Mouse (Mus musculus) hindbrain, postnatal 0 days (tissue): ENCODE data around the gene Dmbt1. TPM values are rescaled to one million over a fixed set of nuclear protein-coding genes. Genes with fewer than 3 reads are reported as not detected.

Experiments used
- ATAC-seq: fragments of 200-750 bp; cut with Nextera tagmentation; 2 replicates; pipeline ENCODE4 v1.8.0; 2017; ENCODE audit warnings: mild to moderate bottlenecking, moderate TSS enrichment, moderate library complexity
- DNase-seq: peaks from one replicate; pipeline ENCODE4 v3.0.0-alpha.2; 2015; ENCODE audit warnings: low spot score
- H3K27ac ChIP-seq: fragments of 300-500 bp; sonication (generic); 2 replicates; pipeline ENCODE4 v1.5.1; 2014; ENCODE audit warnings: mild to moderate bottlenecking
- H3K27me3 ChIP-seq: fragments of 300-500 bp; sonication (generic); 2 replicates; pipeline ENCODE4 v1.6.1; 2014; ENCODE audit warnings: low read length, mixed read lengths; ENCODE audit not compliant: insufficient read depth
- H3K36me3 ChIP-seq: fragments of 300-500 bp; sonication (generic); 2 replicates; pipeline ENCODE4 v1.6.1; 2014; ENCODE audit warnings: low read length, mixed read lengths; ENCODE audit not compliant: insufficient read depth
- H3K4me1 ChIP-seq: fragments of 300-500 bp; sonication (generic); 2 replicates; pipeline ENCODE4 v1.6.1; 2014; ENCODE audit warnings: antibody characterized with exemption, low read length, mixed read lengths; ENCODE audit not compliant: insufficient read depth
- H3K4me2 ChIP-seq: fragments of 300-500 bp; sonication (generic); 2 replicates; pipeline ENCODE4 v1.6.1; 2014; ENCODE audit warnings: low read depth, mild to moderate bottlenecking, low read length, moderate library complexity, mixed read lengths
- H3K4me3 ChIP-seq: fragments of 300-500 bp; sonication (generic); 2 replicates; pipeline ENCODE4 v1.5.1; 2014; ENCODE audit warnings: low read length
- H3K9ac ChIP-seq: fragments of 300-500 bp; sonication (generic); replicated peaks from 2 replicates; pipeline ENCODE4 v1.6.1; 2014; ENCODE audit warnings: mild to moderate bottlenecking, low read length, moderate library complexity, mixed read lengths
- H3K9me3 ChIP-seq: fragments of 300-500 bp; sonication (generic); 2 replicates; pipeline ENCODE4 v1.6.1; 2016; ENCODE audit warnings: low read length, mixed read lengths
- CTCF ChIP-seq: IDR thresholded peaks from 2 replicates; pipeline ENCODE4 v1.5.1; 2016; ENCODE audit warnings: antibody characterized with exemption, control low read depth, low read depth
- WGBS: fragments of 180-500 bp; shearing (Covaris S2); extraction: QIAGEN DNeasy Blood & Tissue Kit; methylation state at CpG from one replicate; pipeline ENCODE4 v1.1.7; 2014; 5-methylcytosine and 5-hydroxymethylcytosine counted together
- polyA plus RNA-seq: library from polyadenylated mRNA; unstranded; fragments of >200 nt; fragmentation: Nextera tagmentation; extraction: Ambion mirVana; gene quantifications from 2 replicates; pipeline ENCODE4 v1.2.1, GENCODE M21; 2015
- total RNA-seq: library from RNA; depleted of rRNA; stranded (reverse); fragments of >200 nt; gene quantifications from 2 replicates; pipeline ENCODE4 v1.2.3, GENCODE M21; 2014

Dmbt1 gene
- total and polyA plus RNA-seq, 2 experiments from 2014 or later: not detected

- WGBS: 53% methylated on average over 3 of the region's 3 CpGs
- ATAC-seq (no peak), DNase-seq (no peak)
- H3K9ac ChIP-seq: no peak overlapping the region
- no peak overlapping the region for H3K4me3 ChIP-seq
- H3K27ac ChIP-seq: no peak overlapping the region
- H3K9me3 ChIP-seq: no peaks in the 10 kb centered on the region
- TF ChIP-seq CTCF: no peak
- H3K27me3 ChIP-seq: no peaks in the 10 kb centered on the region
- H3K36me3 ChIP-seq: no peaks in the 10 kb centered on the region
- H3K4me2 ChIP-seq: no peak overlapping the region
- no peaks in the 10 kb centered on the region for H3K4me1 ChIP-seq
Measured at GRCm38 (mm10) chr7:130989371-130989770, 42.5 kb upstream of the Dmbt1 start.

GRCm38 (mm10) chr7:130991174-130991789 is 40.6 kb upstream of the Dmbt1 start:
- Histone ChIP-seq H3K27me3 (no peaks in the 10 kb centered on the region), H3K27ac (no peak overlapping the region), H3K4me3 (no peak overlapping the region), H3K9ac (no peak overlapping the region), H3K36me3 (no peaks in the 10 kb centered on the region), H3K4me2 (no peak overlapping the region), H3K4me1 (no peaks in the 10 kb centered on the region), H3K9me3 (0 out of 2 replicates have a peak, but pooled peaks cover 3% of the 10 kb centered on the region)
- ATAC-seq: no peak
- DNase-seq: no peak
- TF ChIP-seq CTCF: no peak
- WGBS: 89% methylated on average over 13 of the region's 13 CpGs

- WGBS: 50% methylated on average over 8 of the region's 8 CpGs
- H3K27ac ChIP-seq: no peak overlapping the region
- DNase-seq (peak; percentile 67), ATAC-seq (no peak)
- TF ChIP-seq CTCF: peak; percentile 79
- H3K4me2 ChIP-seq: no peak overlapping the region
- no peaks in the 10 kb centered on the region for H3K27me3 ChIP-seq
- no peak overlapping the region for H3K4me3 ChIP-seq
- no peaks in the 10 kb centered on the region for H3K4me1 ChIP-seq
- 0 out of 2 replicates have a peak, but pooled peaks cover 3% of the 10 kb centered on the region for H3K9me3 ChIP-seq
- no peaks in the 10 kb centered on the region for H3K36me3 ChIP-seq
- no peak overlapping the region for H3K9ac ChIP-seq
Measured at GRCm38 (mm10) chr7:130993907-130994306, 37.9 kb upstream of the Dmbt1 start.

- no peak for TF ChIP-seq CTCF
- peaks cover 8% of the 10 kb centered on the region; the same call in 1 of the 2 replicates for H3K9me3 ChIP-seq
Measured at GRCm38 (mm10) chr7:131001976-131002726, 29.7 kb upstream of the Dmbt1 start.

GRCm38 (mm10) chr7:131004071-131004470 is 27.8 kb upstream of the Dmbt1 start:
- Histone ChIP-seq H3K27ac (no peak overlapping the region), H3K4me1 (no peaks in the 10 kb centered on the region), H3K36me3 (no peaks in the 10 kb centered on the region), H3K4me2 (no peak overlapping the region), H3K27me3 (no peaks in the 10 kb centered on the region), H3K4me3 (no peak overlapping the region), H3K9ac (no peak overlapping the region), H3K9me3 (peaks cover 12% of the 10 kb centered on the region; the same call in 1 of the 2 replicates)
- DNase-seq (no peak), ATAC-seq (no peak)
- WGBS: 85% methylated on average over 5 of the region's 5 CpGs
- TF ChIP-seq CTCF: no peak

More at GRCm38 (mm10) chr7:131001976-131002726, 29.7 kb upstream of the Dmbt1 start:
- Histone ChIP-seq H3K36me3 (no peaks in the 10 kb centered on the region), H3K4me1 (no peaks in the 10 kb centered on the region), H3K4me2 (no peak overlapping the region), H3K27ac (no peak overlapping the region), H3K9ac (no peak overlapping the region), H3K27me3 (no peaks in the 10 kb centered on the region), H3K4me3 (no peak overlapping the region)
- DNase-seq (no peak), ATAC-seq (no peak)
- 89% methylated on average over 12 of the region's 12 CpGs for WGBS

GRCm38 (mm10) chr7:131007221-131007620 is 24.6 kb upstream of the Dmbt1 start:
- no peak for TF ChIP-seq CTCF
- ATAC-seq (no peak), DNase-seq (no peak)
- no peak overlapping the region for H3K9ac ChIP-seq
- no peak overlapping the region for H3K4me3 ChIP-seq
- no peak overlapping the region for H3K4me2 ChIP-seq
- peaks cover 12% of the 10 kb centered on the region; the same call in 1 of the 2 replicates for H3K9me3 ChIP-seq
- 97% methylated on average over 2 of the region's 2 CpGs for WGBS
- H3K4me1 ChIP-seq: no peaks in the 10 kb centered on the region
- H3K27me3 ChIP-seq: no peaks in the 10 kb centered on the region
- no peaks in the 10 kb centered on the region for H3K36me3 ChIP-seq
- H3K27ac ChIP-seq: no peak overlapping the region

- Histone ChIP-seq H3K27ac (no peak overlapping the region), H3K9ac (no peak overlapping the region), H3K9me3 (peaks cover 12% of the 10 kb centered on the region; the same call in 1 of the 2 replicates), H3K27me3 (no peaks in the 10 kb centered on the region), H3K4me1 (no peaks in the 10 kb centered on the region), H3K36me3 (no peaks in the 10 kb centered on the region), H3K4me2 (no peak overlapping the region), H3K4me3 (no peak overlapping the region)
- TF ChIP-seq CTCF: no peak
- 89% methylated on average over 5 of the region's 5 CpGs for WGBS
- no peak for DNase-seq
- no peak for ATAC-seq
Measured at GRCm38 (mm10) chr7:131009178-131009577, 22.7 kb upstream of the Dmbt1 start.
